Mouse (Mus musculus): ENCODE measurements around the gene Ifna16.

The Ifna16 gene

GRCm38 (mm10) chr4:88642526-88642925 is 34.2 kb downstream of the Ifna16 start:
- DNase-seq (ENCODE audit: low spot score in 2 of 2) = no peak

GRCm38 (mm10) chr4:88641077-88641831 is 35.5 kb downstream of the Ifna16 start:
- DNase-seq (ENCODE audit: low spot score in 2 of 2) = peak; percentile 89 to 100

- DNase-seq (ENCODE audit: low spot score in 2 of 2) = no peak
These were observed 36.0 kb downstream of the Ifna16 start for GRCm38 (mm10) chr4:88640704-88641076.

- DNase-seq (ENCODE audit: low spot score in 2 of 2) = no peak
These were observed 42.4 kb downstream of the Ifna16 start, which contains the start of gene C87499 for GRCm38 (mm10) chr4:88634311-88634710. TSS of gene C87499 (minus strand) at chr4:88634411.

Data from spleen, postnatal 4 days (tissue).